Mouse (Mus musculus): Measurements from ENCODE around the gene Fam234a. TPM values are rescaled to one million over a fixed set of nuclear protein-coding genes. Genes with fewer than 3 reads are reported as not detected.

The Fam234a gene
- total and polyA plus RNA-seq, 3 experiments, result 3.6 to 13.3 (median 8.3) TPM

GRCm38 (mm10) chr17:26225150-26225549 lies 18.9 kb downstream of the Fam234a start:
- DNase-seq (ENCODE audit: extremely low read depth), result no peak
- H3K9me3 ChIP-seq (replicated peaks; ENCODE audit: low read length), result no peaks in the 10 kb centered on the region
- H3K27me3 ChIP-seq (replicated peaks), result no peaks in the 10 kb centered on the region
- TF ChIP-seq E2F4 (IDR thresholded peaks at IDR 0.05; ENCODE audit: insufficient replicate concordance, low read depth, low read length) (no peak), MAFK (IDR thresholded peaks at IDR 0.05; ENCODE audit: insufficient replicate concordance, low read length) (no peak), ZNF384 (IDR thresholded peaks at IDR 0.05; ENCODE audit: low read depth, low read length) (no peak)
- no peaks in the 10 kb centered on the region for H3K79me2 ChIP-seq (replicated peaks; ENCODE audit: control insufficient read depth, extremely low read depth, insufficient read depth, poor library complexity, severe bottlenecking)
- H3K27ac ChIP-seq (ENCODE audit: insufficient read depth, low read depth), result no peak overlapping the region
- no peak overlapping the region for H3K4me2 ChIP-seq (ENCODE audit: insufficient read depth, low read depth, poor library complexity, severe bottlenecking)
- no peak overlapping the region for H3K4me3 ChIP-seq (replicated peaks in 1 of 3; ENCODE audit: low read depth in 2 of 3, low read length in 2 of 3, poor library complexity in 1 of 3)
- no peaks in the 10 kb centered on the region for H3K4me1 ChIP-seq (ENCODE audit: control insufficient read depth in 1 of 2, insufficient read depth in 2 of 2)
- H3K9ac ChIP-seq (ENCODE audit: insufficient read depth, low read depth), result no peak overlapping the region
- dilution Hi-C loops (cut with MboI; ENCODE audit: extremely low pct_ligation_motif_present, extremely low pct_unique_long_range_greater_than_20kb, low sequenced_read_pairs), result no loop called here
- peaks cover 0 to 5% of the 10 kb centered on the region in 2 experiments for H3K36me3 ChIP-seq (replicated peaks in 1 of 2; ENCODE audit: control insufficient read depth in 1 of 2, insufficient read depth in 1 of 2, low read length in 1 of 2)
- in situ Hi-C loops (cut with MboI; ENCODE audit: low pct_ligation_motif_present, low pct_unique_long_range_greater_than_20kb, low sequenced_read_pairs), result no loop called here

DNA sequence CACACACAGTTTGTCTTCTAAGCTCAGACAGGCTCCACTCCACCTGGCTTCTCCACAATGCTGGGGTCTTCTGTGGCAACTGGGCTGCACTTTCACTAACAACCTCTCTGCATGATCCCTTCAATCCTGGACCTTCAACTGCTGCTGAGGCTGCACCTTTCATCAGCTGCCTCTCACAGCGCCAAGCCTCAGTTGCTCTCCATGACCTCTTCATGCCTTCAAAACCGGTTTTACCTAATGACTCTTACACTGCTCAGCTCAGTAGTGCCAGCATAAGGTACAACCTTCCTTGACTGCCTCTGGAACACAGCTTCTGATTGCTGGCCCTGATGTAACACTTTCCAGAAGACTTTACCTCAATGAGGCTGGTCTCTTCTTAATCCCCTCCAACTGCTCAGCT lies 22.5 kb downstream of the Fam234a start:
- no peak for DNase-seq (ENCODE audit: extremely low read depth)
- dilution Hi-C loops (cut with MboI; ENCODE audit: extremely low pct_ligation_motif_present, extremely low pct_unique_long_range_greater_than_20kb, low sequenced_read_pairs) (no loop called here), in situ Hi-C loops (cut with MboI; ENCODE audit: low pct_ligation_motif_present, low pct_unique_long_range_greater_than_20kb, low sequenced_read_pairs) (no loop called here)
- H3K27ac ChIP-seq (ENCODE audit: insufficient read depth, low read depth), result no peak overlapping the region
- TF ChIP-seq MYC (IDR thresholded peaks at IDR 0.05; ENCODE audit: low read depth, low read length) (no peak), CHD1 (IDR thresholded peaks at IDR 0.05; ENCODE audit: low read depth, low read length) (no peak), ZNF384 (IDR thresholded peaks at IDR 0.05; ENCODE audit: low read depth, low read length) (no peak), PAX5 (IDR thresholded peaks at IDR 0.05; ENCODE audit: low read length) (no peak), MEF2A (IDR thresholded peaks at IDR 0.05; ENCODE audit: borderline replicate concordance, low read depth, low read length) (no peak), TCF12 (IDR thresholded peaks at IDR 0.05; ENCODE audit: low read depth, low read length) (no peak), POLR2A (IDR thresholded peaks at IDR 0.05; ENCODE audit: low read depth, low read length) (no peak), MAX (IDR thresholded peaks at IDR 0.05; ENCODE audit: low read length) (no peak), UBTF (IDR thresholded peaks at IDR 0.05; ENCODE audit: low read depth, low read length) (no peak), MAFK (IDR thresholded peaks at IDR 0.05; ENCODE audit: insufficient replicate concordance, low read length) (no peak), RAD21 (IDR thresholded peaks at IDR 0.05; ENCODE audit: low read depth, low read length) (no peak), KAT2A (IDR thresholded peaks at IDR 0.05; ENCODE audit: insufficient replicate concordance, low read length) (no peak)
- H3K79me2 ChIP-seq (replicated peaks; ENCODE audit: control insufficient read depth, extremely low read depth, insufficient read depth, poor library complexity, severe bottlenecking), result no peaks in the 10 kb centered on the region
- H3K9me3 ChIP-seq (replicated peaks; ENCODE audit: low read length), result no peaks in the 10 kb centered on the region
- no peaks in the 10 kb centered on the region for H3K27me3 ChIP-seq (replicated peaks)
- no peak overlapping the region for H3K9ac ChIP-seq (ENCODE audit: insufficient read depth, low read depth)
- no peak overlapping the region for H3K4me2 ChIP-seq (ENCODE audit: insufficient read depth, low read depth, poor library complexity, severe bottlenecking)
- H3K36me3 ChIP-seq (replicated peaks in 1 of 2; ENCODE audit: control insufficient read depth in 1 of 2, insufficient read depth in 1 of 2, low read length in 1 of 2), result peaks cover 0 to 18% of the 10 kb centered on the region in 2 experiments
- H3K4me3 ChIP-seq (replicated peaks in 1 of 3; ENCODE audit: low read depth in 2 of 3, low read length in 2 of 3, poor library complexity in 1 of 3), result no peak overlapping the region
- no peaks in the 10 kb centered on the region for H3K4me1 ChIP-seq (ENCODE audit: control insufficient read depth in 1 of 2, insufficient read depth in 2 of 2)

- in situ Hi-C loops (cut with MboI; ENCODE audit: low pct_ligation_motif_present, low pct_unique_long_range_greater_than_20kb, low sequenced_read_pairs) (no loop called here), dilution Hi-C loops (cut with MboI; ENCODE audit: extremely low pct_ligation_motif_present, extremely low pct_unique_long_range_greater_than_20kb, low sequenced_read_pairs) (no loop called here)
- TF ChIP-seq POLR2AphosphoS2 (IDR thresholded peaks at IDR 0.05; ENCODE audit: low read depth, low read length), result no peak
- no peak for TF ChIP-seq MEF2A (IDR thresholded peaks at IDR 0.05; ENCODE audit: borderline replicate concordance, low read depth, low read length)
- TF ChIP-seq ZC3H11A (IDR thresholded peaks at IDR 0.05; ENCODE audit: low read depth, low read length), result no peak
- Histone ChIP-seq H3K36me3 (replicated peaks in 1 of 2; ENCODE audit: control insufficient read depth in 1 of 2, insufficient read depth in 1 of 2, low read length in 1 of 2) (peaks cover 0 to 23% of the 10 kb centered on the region in 2 experiments), H3K4me1 (ENCODE audit: control insufficient read depth in 1 of 2, insufficient read depth in 2 of 2) (no peaks in the 10 kb centered on the region), H3K27ac (ENCODE audit: insufficient read depth, low read depth) (no peak overlapping the region), H3K9ac (ENCODE audit: insufficient read depth, low read depth) (no peak overlapping the region), H3K79me2 (replicated peaks; ENCODE audit: control insufficient read depth, extremely low read depth, insufficient read depth, poor library complexity, severe bottlenecking) (no peaks in the 10 kb centered on the region), H3K9me3 (replicated peaks; ENCODE audit: low read length) (no peaks in the 10 kb centered on the region), H3K4me2 (ENCODE audit: insufficient read depth, low read depth, poor library complexity, severe bottlenecking) (no peak overlapping the region), H3K27me3 (replicated peaks) (peaks cover 7% of the 10 kb centered on the region), H3K4me3 (replicated peaks in 1 of 3; ENCODE audit: low read depth in 2 of 3, low read length in 2 of 3, poor library complexity in 1 of 3) (no peak overlapping the region)
- no peak for DNase-seq (ENCODE audit: extremely low read depth)
These were observed 31.4 kb downstream of the Fam234a start for GRCm38 (mm10) chr17:26212681-26213080.

Data from CH12.LX (cell line).